Mouse (Mus musculus): ENCODE measurements around the gene Afm.

- no peak for TF ChIP-seq CTCF (IDR thresholded peaks at IDR 0.05; ENCODE audit: borderline replicate concordance, extremely low read depth, insufficient read depth, insufficient read length)
- no peak for TF ChIP-seq POLR2A (IDR thresholded peaks at IDR 0.05; ENCODE audit: borderline replicate concordance, extremely low read depth, insufficient read depth, insufficient read length, poor library complexity, severe bottlenecking)
Measured at GRCm38 (mm10) chr5:90490518-90490917, 28.2 kb upstream of the Afm start, which contains the start of gene Afp.

Measured in brain, embryonic 14.5 days (tissue).